Mouse (Mus musculus) embryonic fibroblast, embryonic 13.5 days (primary cell): Measurements from ENCODE around the gene Snrpa. TPM values are rescaled to one million over a fixed set of nuclear protein-coding genes. Genes with fewer than 3 reads are reported as not detected.
A peak's percentile ranks its signal among the peaks of the same experiment; 100 is the strongest.

ENCODE experiments used
- H3K27ac ChIP-seq: 2 replicates; pipeline ENCODE4 v1.5.1; 2012; ENCODE audit warnings: low read length, control low read depth, inconsistent platforms; ENCODE audit not compliant: insufficient read depth
- H3K4me1 ChIP-seq: 2 replicates; pipeline ENCODE4 v1.6.1; 2011; ENCODE audit warnings: low read length; ENCODE audit not compliant: control insufficient read depth, insufficient read depth
- H3K4me3 ChIP-seq: 2 replicates; pipeline ENCODE4 v1.5.1; 2011; ENCODE audit warnings: mild to moderate bottlenecking, control low read depth, low read length; ENCODE audit not compliant: insufficient read depth
- CTCF ChIP-seq: IDR thresholded peaks from 2 replicates; pipeline ENCODE4 v1.5.1; 2011; ENCODE audit warnings: mild to moderate bottlenecking, control low read depth, low read length, moderate library complexity, borderline replicate concordance; ENCODE audit not compliant: insufficient read depth
- POLR2A ChIP-seq: IDR thresholded peaks from 2 replicates; pipeline ENCODE4 v1.6.1; 2011; ENCODE audit warnings: low read depth, mild to moderate bottlenecking, control low read depth, low read length, moderate library complexity
- polyA plus RNA-seq: library from polyadenylated mRNA; stranded (reverse); fragments of >200 nt; gene quantifications from 2 replicates; pipeline ENCODE4 v1.2.4, GENCODE M21; 2011; ENCODE audit warnings: low read depth; ENCODE audit not compliant: missing spikeins, insufficient read length

Gene Snrpa
- polyA plus RNA-seq, 1 experiment: 153 TPM

- TF ChIP-seq POLR2A: no peak
- TF ChIP-seq CTCF: no peak
- Histone ChIP-seq H3K27ac (no peak overlapping the region), H3K4me1 (no peaks in the 10 kb centered on the region; the same call in none of the 2 replicates), H3K4me3 (no peak overlapping the region)
Observed at GRCm38 (mm10) chr7:27161744-27162143, 34.3 kb downstream of the Snrpa start.

- Histone ChIP-seq H3K4me1 (no peaks in the 10 kb centered on the region; the same call in none of the 2 replicates), H3K27ac (no peak overlapping the region), H3K4me3 (no peak overlapping the region)
- no peak for TF ChIP-seq POLR2A
- TF ChIP-seq CTCF: no peak
Observed at GRCm38 (mm10) chr7:27160921-27161320, 35.1 kb downstream of the Snrpa start.

- Histone ChIP-seq H3K27ac (no peak overlapping the region), H3K4me3 (no peak overlapping the region), H3K4me1 (no peaks in the 10 kb centered on the region; the same call in none of the 2 replicates)
- TF ChIP-seq POLR2A (no peak), CTCF (peak; percentile 95)
Observed at GRCm38 (mm10) chr7:27159882-27160281, 36.2 kb downstream of the Snrpa start.

GRCm38 (mm10) chr7:27159256-27159655, 36.8 kb downstream of the Snrpa start:
- H3K27ac ChIP-seq: no peak overlapping the region
- TF ChIP-seq CTCF: no peak
- no peak for TF ChIP-seq POLR2A
- no peaks in the 10 kb centered on the region; the same call in 1 of the 2 replicates for H3K4me1 ChIP-seq
- H3K4me3 ChIP-seq: no peak overlapping the region

GRCm38 (mm10) chr7:27158171-27158570, 37.9 kb downstream of the Snrpa start:
- Histone ChIP-seq H3K4me1 (no peaks in the 10 kb centered on the region), H3K4me3 (no peak overlapping the region), H3K27ac (no peak overlapping the region)
- TF ChIP-seq CTCF: no peak
- TF ChIP-seq POLR2A: no peak

GRCm38 (mm10) chr7:27156005-27156404, 40.1 kb downstream of the Snrpa start:
- H3K27ac ChIP-seq: no peak overlapping the region
- TF ChIP-seq CTCF (no peak), POLR2A (no peak)
- no peaks in the 10 kb centered on the region for H3K4me1 ChIP-seq
- no peak overlapping the region for H3K4me3 ChIP-seq

GRCm38 (mm10) chr7:27153205-27153764, 42.8 kb downstream of the Snrpa start, which contains the start of gene Cyp2t4:
TSS of gene Cyp2t4 (plus strand) at chr7:27153714.
- H3K4me3 ChIP-seq: no peak within 1 kb of the TSS
- no peaks in the 10 kb centered on the region for H3K4me1 ChIP-seq
- no peak within 1 kb of the TSS for H3K27ac ChIP-seq
- TF ChIP-seq POLR2A (no peak), CTCF (no peak)

Other genes with a start within 250 kb of the Snrpa start
- gene Cyp2a12, start 167.2 kb downstream of the Snrpa start, polyA plus RNA-seq: not detected in 2 replicates
- gene Cyp2f2, start 76.4 kb downstream of the Snrpa start, polyA plus RNA-seq: 0.30 TPM in 1 of 2 replicates, not detected in the other
- gene Cyp2t4, start 42.6 kb downstream of the Snrpa start, polyA plus RNA-seq: not detected in 2 replicates
- gene Egln2, start 29.5 kb downstream of the Snrpa start, polyA plus RNA-seq: 26.8 and 30.5 TPM in 2 replicates
- gene Rab4b, start 17.4 kb downstream of the Snrpa start, polyA plus RNA-seq: 39.9 and 50.0 TPM in 2 replicates
- gene Gm21983, start 15.2 kb downstream of the Snrpa start, polyA plus RNA-seq: not detected in 2 replicates
- gene Mia, start 15.1 kb downstream of the Snrpa start, polyA plus RNA-seq: not detected in 2 replicates
- 7.3 and 7.7 TPM in 2 replicates for gene BC024978, start 490 bp downstream of the Snrpa start, polyA plus RNA-seq
- gene Itpkc, start 32.4 kb upstream of the Snrpa start, polyA plus RNA-seq: 8.3 and 8.7 TPM in 2 replicates
- gene Coq8b, start 36.8 kb upstream of the Snrpa start, polyA plus RNA-seq: 19.4 and 21.6 TPM in 2 replicates
- 47.6 and 51.7 TPM in 2 replicates for gene Numbl, start 62.2 kb upstream of the Snrpa start, polyA plus RNA-seq
- gene Ltbp4, start 141.4 kb upstream of the Snrpa start, polyA plus RNA-seq: 46.5 and 50.6 TPM in 2 replicates
- gene Shkbp1, start 159.7 kb upstream of the Snrpa start, polyA plus RNA-seq: 35.9 and 41.2 TPM in 2 replicates
- gene Gm20479, start 161.1 kb upstream of the Snrpa start, polyA plus RNA-seq: 6.2 TPM in 1 of 2 replicates, not detected in the other